8 mouse cellular contexts compared by ENCODE assay signal in the genomic region with DNA sequence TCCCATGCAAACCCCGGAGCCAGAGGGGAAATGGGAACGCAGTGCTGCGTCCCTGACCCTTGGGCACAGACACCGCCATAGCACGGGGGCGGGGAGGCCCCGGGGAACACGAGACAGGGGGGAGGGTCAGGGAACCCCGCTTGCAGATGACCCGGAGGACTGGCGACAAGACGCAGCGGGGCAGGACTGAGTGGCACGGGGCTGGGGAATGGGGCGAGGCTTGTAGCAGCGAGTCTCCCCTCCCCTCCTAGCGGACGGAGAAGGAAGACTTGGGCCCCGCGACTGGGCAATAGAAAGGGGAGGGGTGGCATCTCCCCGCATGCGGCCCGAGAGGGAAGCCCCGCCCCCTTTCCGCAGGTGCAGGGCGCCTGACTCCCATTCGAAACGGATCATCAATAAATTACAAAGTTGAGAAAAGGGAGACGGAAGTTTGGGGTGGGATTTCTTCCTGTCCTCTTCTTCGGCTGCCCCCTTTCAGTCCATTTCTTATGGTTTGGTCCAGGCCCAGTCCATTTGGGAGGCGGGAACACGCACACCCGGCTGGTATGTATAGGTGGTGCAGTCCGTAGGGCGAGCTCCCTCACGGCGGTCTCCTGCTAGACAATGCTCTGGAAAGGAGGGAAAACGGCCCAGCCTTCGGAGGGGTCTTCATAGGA. TPM values are rescaled to one million over a fixed set of nuclear protein-coding genes. Genes with fewer than 3 reads are reported as not detected.
DNase-seq lines count a peak whose midpoint lies in the region; ATAC-seq and TF ChIP-seq lines count a peak whose summit lies in the region.

No protein-coding gene starts in this region.

- ATAC-seq in embryonic facial prominence, embryonic 14.5 days (ENCODE audit: low read depth) = peak; percentile 81
- ATAC-seq in heart, postnatal 0 days (ENCODE audit: insufficient read depth, low read depth) = peak; percentile 52
- no peak for ATAC-seq in activated CD4-positive, CD25-positive, alpha-beta regulatory T cell, adult 4 months

- no peaks in the 10 kb centered on the region for H3K9me3 ChIP-seq in embryonic facial prominence, embryonic 14.5 days (ENCODE audit: control insufficient read depth, low read length)
- no peaks in the 10 kb centered on the region for H3K9me3 ChIP-seq in heart, postnatal 0 days (replicated peaks; ENCODE audit: control insufficient read depth, low read length)
- no peaks in the 10 kb centered on the region for H3K9me3 ChIP-seq in megakaryocyte, embryonic 14.5 days

- peak overlapping the region; percentile 67 for H3K9ac ChIP-seq in embryonic facial prominence, embryonic 14.5 days (ENCODE audit: low read depth, low read length)
- H3K9ac ChIP-seq in heart, postnatal 0 days (replicated peaks; ENCODE audit: low read depth, low read length) = peak overlapping the region; percentile 40

- under 1% methylated on average over 39 of the region's 39 CpGs for WGBS in bone marrow, adult 2 months
- WGBS in embryonic facial prominence, embryonic 14.5 days = 0% methylated on average over 29 of the region's 39 CpGs
- WGBS in heart, postnatal 0 days = 1% methylated on average over 37 of the region's 39 CpGs

- TF ChIP-seq POLR2A in bone marrow, adult 2 months (IDR thresholded peaks at IDR 0.05; ENCODE audit: borderline replicate concordance, control insufficient read depth, low read depth, low read length) = no peak

- H3K4me1 ChIP-seq in bone marrow, adult 2 months (ENCODE audit: control insufficient read depth, insufficient read depth, low read length) = peaks cover 3% of the 10 kb centered on the region
- H3K4me1 ChIP-seq in embryonic facial prominence, embryonic 14.5 days (ENCODE audit: control insufficient read depth, insufficient read depth, low read length) = peaks cover 37% of the 10 kb centered on the region
- H3K4me1 ChIP-seq in heart, postnatal 0 days (ENCODE audit: control insufficient read depth, insufficient read depth) = peaks cover 42% of the 10 kb centered on the region
- H3K4me1 ChIP-seq in megakaryocyte, embryonic 14.5 days = peaks cover 88% of the 10 kb centered on the region

- TF ChIP-seq EP300 in heart, postnatal 0 days (IDR thresholded peaks at IDR 0.05; ENCODE audit: low read depth) = no peak

- H3K4me2 ChIP-seq in embryonic facial prominence, embryonic 14.5 days (ENCODE audit: low read depth, low read length) = peak overlapping the region; percentile 87
- peak overlapping the region; percentile 94 for H3K4me2 ChIP-seq in heart, postnatal 0 days (ENCODE audit: low read depth, low read length)

- peak; percentile 72 for DNase-seq in ES-CJ7 (ENCODE audit: low read depth, low spot score)
- peak; percentile 89 for DNase-seq in embryonic facial prominence, embryonic 14.5 days (ENCODE audit: low spot score)
- DNase-seq in heart, postnatal 0 days (ENCODE audit: low spot score) = peak; percentile 60
- DNase-seq in kidney, postnatal 25 days = peak; percentile 58 to 76
- peak; percentile 51 for DNase-seq in right cerebral cortex, postnatal 25 days

- H3K4me3 ChIP-seq in bone marrow, adult 2 months (replicated peaks; ENCODE audit: control insufficient read depth, low read depth, low read length) = peak overlapping the region; percentile 22
- peak overlapping the region; percentile 53 for H3K4me3 ChIP-seq in embryonic facial prominence, embryonic 14.5 days (ENCODE audit: low read depth, low read length)
- peak overlapping the region; percentile 53 for H3K4me3 ChIP-seq in heart, postnatal 0 days (ENCODE audit: low read depth, low read length)
- peak overlapping the region; percentile 91 for H3K4me3 ChIP-seq in megakaryocyte, embryonic 14.5 days (replicated peaks)

- H3K27me3 ChIP-seq in embryonic facial prominence, embryonic 14.5 days (replicated peaks; ENCODE audit: control insufficient read depth, insufficient read depth, low read length) = no peaks in the 10 kb centered on the region
- H3K27me3 ChIP-seq in heart, postnatal 0 days (ENCODE audit: control insufficient read depth, insufficient read depth, low read length) = no peaks in the 10 kb centered on the region; the same call in 1 of the 2 replicates
- H3K27me3 ChIP-seq in megakaryocyte, embryonic 14.5 days (replicated peaks) = peaks cover 77% of the 10 kb centered on the region

- peak; percentile 8; the same call in 1 of the 2 replicates for TF ChIP-seq CTCF in bone marrow, adult 2 months (IDR thresholded peaks at IDR 0.05; ENCODE audit: control insufficient read depth, insufficient read depth, low read length)
- peak; percentile 26 for TF ChIP-seq CTCF in heart, postnatal 0 days (IDR thresholded peaks at IDR 0.05; ENCODE audit: low read depth)

- H3K27ac ChIP-seq in bone marrow, adult 2 months (ENCODE audit: control insufficient read depth, insufficient read depth, low read depth, low read length, poor library complexity) = no peak overlapping the region
- no peak overlapping the region; the same call in 1 of the 2 replicates for H3K27ac ChIP-seq in embryonic facial prominence, embryonic 14.5 days (replicated peaks; ENCODE audit: low read depth, low read length)
- no peak overlapping the region for H3K27ac ChIP-seq in heart, postnatal 0 days (ENCODE audit: low read depth)

- H3K36me3 ChIP-seq in embryonic facial prominence, embryonic 14.5 days (ENCODE audit: control insufficient read depth, insufficient read depth, low read length) = no peaks in the 10 kb centered on the region
- no peaks in the 10 kb centered on the region for H3K36me3 ChIP-seq in heart, postnatal 0 days (replicated peaks; ENCODE audit: control insufficient read depth, insufficient read depth, low read length)
- no peaks in the 10 kb centered on the region for H3K36me3 ChIP-seq in megakaryocyte, embryonic 14.5 days (replicated peaks; ENCODE audit: low read length)

RNA-seq across cellular contexts. Expression of a gene that starts 4.4 kb away (rescaled TPM):
- polyA plus RNA-seq in bone marrow, adult 2 months (2011; ENCODE audit: insufficient read depth, insufficient read length, low replicate concordance, missing spikeins) = 1.5 and 1.7 TPM in 2 replicates
- 11.0 and 15.8 TPM in 2 replicates for polyA plus RNA-seq in embryonic facial prominence, embryonic 14.5 days (2014; fragmentation: Nextera tagmentation; extraction: Ambion mirVana)
- total RNA-seq in heart, postnatal 0 days (2014; rRNA removed; ENCODE audit: low replicate concordance) = 38.8 and 39.7 TPM in 2 replicates
- polyA plus RNA-seq in heart, postnatal 0 days (2015; fragmentation: Nextera tagmentation; extraction: Ambion mirVana) = 43.8 and 45.9 TPM in 2 replicates
- not detected in 2 replicates for polyA plus RNA-seq in megakaryocyte, embryonic 14.5 days (2012; ENCODE audit: insufficient read depth, low replicate concordance)
- polyA plus RNA-seq in activated CD4-positive, CD25-positive, alpha-beta regulatory T cell, adult 4 months (2017; shearing (Covaris generic)) = not detected

RNA-seq across cellular contexts. Expression of a gene that starts 6.0 kb away (rescaled TPM):
- 2.6 and 3.9 TPM in 2 replicates for polyA plus RNA-seq in bone marrow, adult 2 months (2011; ENCODE audit: insufficient read depth, insufficient read length, low replicate concordance, missing spikeins)
- polyA plus RNA-seq in embryonic facial prominence, embryonic 14.5 days (2014; fragmentation: Nextera tagmentation; extraction: Ambion mirVana) = 16.6 and 18.2 TPM in 2 replicates
- total RNA-seq in heart, postnatal 0 days (2014; rRNA removed; ENCODE audit: low replicate concordance) = 15.8 and 44.0 TPM in 2 replicates
- polyA plus RNA-seq in heart, postnatal 0 days (2015; fragmentation: Nextera tagmentation; extraction: Ambion mirVana) = 14.2 and 15.2 TPM in 2 replicates
- polyA plus RNA-seq in megakaryocyte, embryonic 14.5 days (2012; ENCODE audit: insufficient read depth, low replicate concordance) = 7.6 TPM in 1 of 2 replicates, not detected in the other
- 10 to 100 TPM; 21.7 to 27.8 TPM for polyA plus RNA-seq in activated CD4-positive, CD25-positive, alpha-beta regulatory T cell, adult 4 months (2017; shearing (Covaris generic))

RNA-seq across cellular contexts. Expression of a gene that starts 27.3 kb away (rescaled TPM):
- polyA plus RNA-seq in bone marrow, adult 2 months (2011; ENCODE audit: insufficient read depth, insufficient read length, low replicate concordance, missing spikeins) = not detected in 2 replicates
- polyA plus RNA-seq in embryonic facial prominence, embryonic 14.5 days (2014; fragmentation: Nextera tagmentation; extraction: Ambion mirVana) = 4.8 and 6.9 TPM in 2 replicates
- total RNA-seq in heart, postnatal 0 days (2014; rRNA removed; ENCODE audit: low replicate concordance) = 0.15 and 1.8 TPM in 2 replicates
- polyA plus RNA-seq in heart, postnatal 0 days (2015; fragmentation: Nextera tagmentation; extraction: Ambion mirVana) = 0.58 and 0.68 TPM in 2 replicates
- polyA plus RNA-seq in megakaryocyte, embryonic 14.5 days (2012; ENCODE audit: insufficient read depth, low replicate concordance) = 0.79 TPM in 1 of 2 replicates, not detected in the other
- not detected for polyA plus RNA-seq in activated CD4-positive, CD25-positive, alpha-beta regulatory T cell, adult 4 months (2017; shearing (Covaris generic))

RNA-seq across cellular contexts. Expression of a gene that starts 30.8 kb away (rescaled TPM):
- polyA plus RNA-seq in bone marrow, adult 2 months (2011; ENCODE audit: insufficient read depth, insufficient read length, low replicate concordance, missing spikeins) = not detected in 2 replicates
- 2.4 TPM in 2 replicates for polyA plus RNA-seq in embryonic facial prominence, embryonic 14.5 days (2014; fragmentation: Nextera tagmentation; extraction: Ambion mirVana)
- 0.46 TPM in 1 of 2 replicates, not detected in the other for total RNA-seq in heart, postnatal 0 days (2014; rRNA removed; ENCODE audit: low replicate concordance)
- polyA plus RNA-seq in heart, postnatal 0 days (2015; fragmentation: Nextera tagmentation; extraction: Ambion mirVana) = 2.2 and 2.3 TPM in 2 replicates
- polyA plus RNA-seq in megakaryocyte, embryonic 14.5 days (2012; ENCODE audit: insufficient read depth, low replicate concordance) = 4.1 TPM in 1 of 2 replicates, not detected in the other
- not detected for polyA plus RNA-seq in activated CD4-positive, CD25-positive, alpha-beta regulatory T cell, adult 4 months (2017; shearing (Covaris generic))

RNA-seq across cellular contexts. Expression of a gene that starts 56.0 kb away (rescaled TPM):
- 753 and 781 TPM in 2 replicates for polyA plus RNA-seq in bone marrow, adult 2 months (2011; ENCODE audit: insufficient read depth, insufficient read length, low replicate concordance, missing spikeins)
- polyA plus RNA-seq in embryonic facial prominence, embryonic 14.5 days (2014; fragmentation: Nextera tagmentation; extraction: Ambion mirVana) = 56.5 and 61.1 TPM in 2 replicates
- 141 and 162 TPM in 2 replicates for total RNA-seq in heart, postnatal 0 days (2014; rRNA removed; ENCODE audit: low replicate concordance)
- 79.7 and 80.3 TPM in 2 replicates for polyA plus RNA-seq in heart, postnatal 0 days (2015; fragmentation: Nextera tagmentation; extraction: Ambion mirVana)
- polyA plus RNA-seq in megakaryocyte, embryonic 14.5 days (2012; ENCODE audit: insufficient read depth, low replicate concordance) = 154 and 515 TPM in 2 replicates
- 100 to 1,000 TPM in 1 of 2 experiments, 10 to 100 TPM in 1; 68.1 to 108 TPM for polyA plus RNA-seq in activated CD4-positive, CD25-positive, alpha-beta regulatory T cell, adult 4 months (2017; shearing (Covaris generic))

Comparison
In these comparisons a context has a peak if more than half of its experiments do, and no peak if none do; other contexts are left out.
1. H3K4me3 ChIP-seq: peak in every context shown above with its lines; median percentile 91 in megakaryocyte, embryonic 14.5 days; 53 in embryonic facial prominence, embryonic 14.5 days; 53 in heart, postnatal 0 days; 22 in bone marrow, adult 2 months.